Mouse (Mus musculus): ENCODE data around the gene Fes.

DNA sequence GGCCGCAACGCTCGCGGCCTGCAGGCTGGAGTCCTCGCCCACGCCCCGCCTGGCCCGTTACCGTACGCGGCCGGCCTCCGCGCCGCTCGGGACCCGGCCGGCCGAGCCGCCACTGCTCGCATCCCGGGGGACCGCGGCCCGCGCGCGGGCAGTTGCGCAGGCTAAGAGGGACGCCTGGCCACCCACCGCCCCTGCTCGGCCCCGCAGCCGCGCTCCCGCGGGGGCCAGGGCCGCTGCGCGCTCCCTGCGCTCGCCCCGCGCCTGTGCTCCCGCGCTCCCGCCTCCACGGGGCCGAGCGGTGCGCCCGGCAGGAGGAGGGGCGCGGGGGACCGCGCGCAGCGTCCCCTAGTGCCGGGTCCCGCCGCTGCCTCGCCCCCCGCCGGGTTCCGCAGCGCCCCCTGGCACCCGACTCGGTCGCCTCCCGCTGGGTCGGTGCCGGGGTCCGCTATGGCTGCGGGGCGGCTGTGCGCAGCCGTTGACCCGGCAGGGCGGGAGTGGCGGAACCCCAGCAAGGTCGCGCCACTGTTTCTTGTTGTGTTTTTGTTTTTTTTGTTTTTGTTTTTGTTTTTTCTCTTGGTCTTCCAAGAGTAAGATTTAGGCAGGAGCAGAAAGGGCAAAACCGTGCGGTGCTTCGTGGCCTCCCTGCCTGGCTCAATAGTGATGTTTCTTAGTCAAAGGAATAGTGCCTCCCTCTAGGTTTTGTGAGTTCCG lies 16.6 kb downstream of the Fes start, which contains the start of gene Man2a2:
- TF ChIP-seq POLR2A (IDR thresholded peaks at IDR 0.05; ENCODE audit: low read depth, low read length) (no peak), CTCF (conservative IDR thresholded peaks at IDR 0.05; ENCODE audit: insufficient read depth, insufficient read length, low read depth, low read length) (peak; percentile 46)

Measured in kidney, adult 2 months (tissue).